Mouse (Mus musculus): ENCODE measurements at regions not wholly inside any gene's neighbourhood (a gene's known extent, or its start where the extent isn't known, plus 50 kb on each side); places are given as distances from the start of the nearest gene placed in this dataset.

DNA sequence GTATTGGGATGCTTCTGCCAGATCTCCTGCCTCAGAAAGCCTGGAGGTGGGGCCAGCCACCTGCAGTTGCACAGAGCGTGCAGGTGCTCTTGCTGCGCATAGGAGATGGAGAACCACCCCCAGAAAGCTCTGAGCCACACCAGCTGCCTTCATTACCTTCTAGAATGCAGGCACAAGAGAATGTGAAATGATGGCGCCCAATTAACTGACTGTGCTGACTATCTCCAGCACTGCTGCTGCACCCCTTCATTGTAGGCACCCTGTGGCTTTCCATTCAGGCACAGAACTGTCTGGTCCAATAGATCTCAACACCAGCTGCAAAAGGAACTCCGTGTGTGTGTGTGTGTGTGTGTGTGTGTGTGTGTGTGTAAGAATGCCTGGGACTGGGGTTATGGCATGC, 138.6 kb downstream of the H2al1j start:
- TF ChIP-seq CTCF (IDR thresholded peaks at IDR 0.05; ENCODE audit: insufficient read depth, low read depth, low read length) (no peak), POLR2A (IDR thresholded peaks at IDR 0.05; ENCODE audit: insufficient read depth, low read depth, low read length) (no peak)
